Mouse (Mus musculus): Measurements from ENCODE around the gene Nrxn3. TPM values are rescaled to one million over a fixed set of nuclear protein-coding genes. Genes with fewer than 3 reads are reported as not detected.

The Nrxn3 gene
- polyA plus RNA-seq, 1 experiment = not detected

- H3K4me1 ChIP-seq (ENCODE audit: control insufficient read depth, insufficient read depth, insufficient read length, low read length) = no peaks in the 10 kb centered on the region
- H3K27ac ChIP-seq (replicated peaks; ENCODE audit: low read depth, low read length) = no peak overlapping the region
- no peak overlapping the region for H3K4me3 ChIP-seq (ENCODE audit: insufficient read depth, low read depth, low read length)
Measured at GRCm38 (mm10) chr12:89842861-89843260, 1120.2 kb downstream of the Nrxn3 start.

DNA sequence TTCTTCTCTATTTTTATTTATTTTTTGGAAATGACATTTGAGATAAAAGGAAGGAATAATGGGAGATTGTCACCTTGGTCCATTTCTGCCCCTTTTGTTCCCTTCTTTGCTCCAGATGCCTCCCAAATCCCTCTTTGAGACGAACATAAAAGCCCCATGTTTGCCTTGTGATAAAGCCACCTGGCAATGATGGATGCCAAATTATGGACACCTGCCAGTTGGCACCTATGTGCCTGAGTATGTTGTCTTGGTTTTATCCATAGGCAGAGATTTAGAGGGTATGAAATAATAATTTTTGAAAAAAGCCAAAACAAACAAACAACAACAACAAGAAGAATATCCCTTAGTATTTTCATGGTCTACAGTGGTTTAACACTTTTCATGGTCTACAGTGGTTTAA is 1125.4 kb downstream of the Nrxn3 start:
- H3K27ac ChIP-seq (replicated peaks; ENCODE audit: low read depth, low read length) = no peak overlapping the region
- H3K4me3 ChIP-seq (ENCODE audit: insufficient read depth, low read depth, low read length) = no peak overlapping the region
- H3K4me1 ChIP-seq (ENCODE audit: control insufficient read depth, insufficient read depth, insufficient read length, low read length) = no peaks in the 10 kb centered on the region

DNA sequence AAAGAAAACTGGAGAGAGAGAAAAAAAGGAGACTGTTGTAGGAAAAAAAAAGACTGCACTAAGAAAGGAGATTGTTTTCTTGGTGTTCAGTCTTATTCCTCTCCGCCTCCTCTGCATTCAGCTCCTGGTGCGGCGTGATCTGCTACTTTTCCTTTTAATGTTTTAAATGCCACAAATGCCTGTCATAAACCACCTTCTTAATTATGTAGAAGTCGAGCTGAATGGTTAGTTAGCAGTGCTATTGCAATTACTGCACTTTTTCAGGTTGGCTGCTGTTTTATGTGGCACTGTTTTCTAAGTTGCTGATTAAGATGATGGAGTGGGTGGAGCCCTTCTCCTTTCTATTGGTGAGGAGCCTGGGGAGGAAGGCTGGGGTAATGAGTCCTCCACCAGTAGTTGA is 1131.7 kb downstream of the Nrxn3 start:
- Histone ChIP-seq H3K27ac (replicated peaks; ENCODE audit: low read depth, low read length) (no peak overlapping the region), H3K4me3 (ENCODE audit: insufficient read depth, low read depth, low read length) (no peak overlapping the region), H3K4me1 (ENCODE audit: control insufficient read depth, insufficient read depth, insufficient read length, low read length) (no peaks in the 10 kb centered on the region)

DNA sequence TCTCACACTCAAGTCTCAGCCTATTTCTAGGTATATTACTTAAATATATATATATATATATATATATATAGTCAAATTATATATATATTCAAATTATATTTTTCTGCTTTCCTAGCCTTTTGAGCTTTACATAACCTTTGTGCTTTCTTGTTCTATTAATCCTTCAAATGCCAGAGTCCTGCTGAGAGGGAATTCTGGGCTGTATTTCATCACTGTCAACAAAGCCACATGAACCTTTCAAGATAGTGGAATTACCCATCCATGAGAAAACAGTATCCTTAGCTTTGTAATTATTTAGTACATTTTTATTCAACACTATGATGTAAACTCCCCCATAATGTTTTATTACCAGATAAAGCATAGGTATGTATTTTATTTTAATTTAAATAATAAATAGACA is 1144.4 kb downstream of the Nrxn3 start:
- Histone ChIP-seq H3K4me1 (ENCODE audit: control insufficient read depth, insufficient read depth, insufficient read length, low read length) (no peaks in the 10 kb centered on the region), H3K4me3 (ENCODE audit: insufficient read depth, low read depth, low read length) (no peak overlapping the region), H3K27ac (replicated peaks; ENCODE audit: low read depth, low read length) (no peak overlapping the region)

DNA sequence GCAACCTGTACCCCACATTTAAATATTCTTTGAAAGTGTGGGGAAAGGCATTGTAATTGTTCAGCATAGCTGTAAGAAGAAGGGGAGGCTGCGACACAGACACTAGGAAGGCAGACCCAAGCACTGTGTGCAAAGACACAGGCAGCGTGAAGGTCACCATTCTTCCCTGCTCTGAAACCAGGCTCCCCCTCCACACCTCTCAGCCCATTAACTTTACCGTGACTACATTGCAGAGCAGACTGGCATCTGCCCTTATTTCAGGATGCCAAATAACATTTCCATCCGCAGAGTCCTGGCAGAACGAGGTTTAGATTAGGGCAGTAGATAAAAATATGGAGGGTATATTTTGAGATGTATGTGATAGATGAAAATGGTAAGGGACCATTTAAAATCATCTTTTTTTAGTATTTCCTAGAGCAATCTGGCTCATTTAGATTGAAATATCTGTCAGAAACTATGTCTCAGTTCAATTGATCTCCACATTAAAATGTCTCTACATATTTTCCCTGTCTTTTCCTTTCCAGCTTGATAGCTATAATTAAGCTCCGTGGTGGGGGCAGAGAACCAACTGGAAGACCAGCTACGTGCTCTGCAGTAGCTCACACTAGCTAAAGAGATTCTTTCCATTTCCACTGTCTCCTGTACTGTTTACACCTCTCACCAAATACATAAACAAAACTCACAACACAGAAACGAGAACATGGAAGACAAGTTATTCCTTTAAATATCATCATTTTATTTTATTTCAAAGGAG is 1160.1 kb downstream of the Nrxn3 start:
- H3K4me1 ChIP-seq (ENCODE audit: control insufficient read depth, insufficient read depth, insufficient read length, low read length) = no peaks in the 10 kb centered on the region
- no peak overlapping the region for H3K4me3 ChIP-seq (ENCODE audit: insufficient read depth, low read depth, low read length)
- no peak overlapping the region for H3K27ac ChIP-seq (replicated peaks; ENCODE audit: low read depth, low read length)

GRCm38 (mm10) chr12:89884576-89884975 is 1161.9 kb downstream of the Nrxn3 start:
- Histone ChIP-seq H3K27ac (replicated peaks; ENCODE audit: low read depth, low read length) (no peak overlapping the region), H3K4me3 (ENCODE audit: insufficient read depth, low read depth, low read length) (no peak overlapping the region), H3K4me1 (ENCODE audit: control insufficient read depth, insufficient read depth, insufficient read length, low read length) (no peaks in the 10 kb centered on the region)

DNA sequence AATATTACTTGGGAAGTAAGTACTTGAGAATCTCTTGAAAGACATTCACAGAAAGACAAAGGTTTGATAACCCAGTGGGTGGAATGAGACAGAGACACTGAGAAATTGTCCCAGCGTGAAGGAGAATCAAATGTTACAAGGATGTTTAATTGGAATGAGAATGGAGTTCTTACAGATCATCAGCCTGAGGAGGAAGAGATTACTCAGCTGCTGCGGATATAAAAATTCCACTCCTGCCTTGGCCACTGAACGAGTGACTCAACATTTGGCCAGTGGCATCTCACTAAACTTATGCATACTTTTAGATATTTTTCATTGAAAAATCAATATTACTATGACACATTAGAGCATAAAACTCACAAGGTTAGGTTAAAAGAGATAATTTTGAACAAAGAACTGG is 1166.0 kb downstream of the Nrxn3 start:
- Histone ChIP-seq H3K4me1 (ENCODE audit: control insufficient read depth, insufficient read depth, insufficient read length, low read length) (no peaks in the 10 kb centered on the region), H3K27ac (replicated peaks; ENCODE audit: low read depth, low read length) (no peak overlapping the region), H3K4me3 (ENCODE audit: insufficient read depth, low read depth, low read length) (no peak overlapping the region)

DNA sequence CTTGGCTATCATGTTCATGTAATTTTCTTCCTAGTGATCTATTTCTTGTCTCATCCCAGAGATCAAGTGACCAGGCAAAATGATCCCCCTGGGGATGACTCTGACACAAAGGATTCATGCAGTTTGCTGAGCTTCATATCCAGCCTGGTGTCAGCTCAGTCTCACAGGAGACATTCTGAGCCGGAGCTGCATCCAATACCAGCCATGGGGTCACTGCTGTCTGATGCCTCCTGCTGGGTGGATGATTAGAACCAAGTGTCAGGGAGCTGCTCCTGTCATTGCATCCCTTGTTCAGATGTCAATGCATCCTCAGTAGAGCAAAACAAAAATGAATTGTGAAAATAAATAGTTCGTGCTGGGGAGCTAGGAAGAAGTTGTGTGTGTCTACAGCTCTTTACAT is 1174.2 kb downstream of the Nrxn3 start:
- no peaks in the 10 kb centered on the region for H3K4me1 ChIP-seq (ENCODE audit: control insufficient read depth, insufficient read depth, insufficient read length, low read length)
- H3K4me3 ChIP-seq (ENCODE audit: insufficient read depth, low read depth, low read length) = no peak overlapping the region
- H3K27ac ChIP-seq (replicated peaks; ENCODE audit: low read depth, low read length) = no peak overlapping the region

DNA sequence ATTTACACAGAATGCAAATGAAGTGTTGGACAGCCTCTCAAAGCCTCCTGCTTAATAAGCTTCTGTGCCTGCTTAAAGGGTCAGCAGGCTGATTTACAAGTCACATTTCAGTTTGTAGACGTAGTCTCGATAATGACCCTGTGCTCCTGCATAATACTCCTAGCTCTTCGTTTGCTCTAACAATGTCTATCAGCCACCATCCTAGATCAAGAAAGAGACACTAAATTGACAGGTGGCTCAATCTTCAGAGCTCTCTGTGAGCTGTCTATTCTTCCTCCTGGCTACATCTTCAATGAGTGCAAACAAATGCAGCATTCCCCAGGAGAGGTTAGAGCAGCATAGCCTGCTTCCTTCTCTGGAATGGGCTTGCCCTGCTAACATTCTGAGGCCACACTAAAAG is 1186.9 kb downstream of the Nrxn3 start:
- no peak overlapping the region for H3K4me3 ChIP-seq (ENCODE audit: insufficient read depth, low read depth, low read length)
- no peaks in the 10 kb centered on the region for H3K4me1 ChIP-seq (ENCODE audit: control insufficient read depth, insufficient read depth, insufficient read length, low read length)
- no peak overlapping the region for H3K27ac ChIP-seq (replicated peaks; ENCODE audit: low read depth, low read length)

GRCm38 (mm10) chr12:89918138-89918829 is 1195.6 kb downstream of the Nrxn3 start:
- Histone ChIP-seq H3K27ac (replicated peaks; ENCODE audit: low read depth, low read length) (no peak overlapping the region), H3K4me1 (ENCODE audit: control insufficient read depth, insufficient read depth, insufficient read length, low read length) (no peaks in the 10 kb centered on the region), H3K4me3 (ENCODE audit: insufficient read depth, low read depth, low read length) (no peak overlapping the region)

DNA sequence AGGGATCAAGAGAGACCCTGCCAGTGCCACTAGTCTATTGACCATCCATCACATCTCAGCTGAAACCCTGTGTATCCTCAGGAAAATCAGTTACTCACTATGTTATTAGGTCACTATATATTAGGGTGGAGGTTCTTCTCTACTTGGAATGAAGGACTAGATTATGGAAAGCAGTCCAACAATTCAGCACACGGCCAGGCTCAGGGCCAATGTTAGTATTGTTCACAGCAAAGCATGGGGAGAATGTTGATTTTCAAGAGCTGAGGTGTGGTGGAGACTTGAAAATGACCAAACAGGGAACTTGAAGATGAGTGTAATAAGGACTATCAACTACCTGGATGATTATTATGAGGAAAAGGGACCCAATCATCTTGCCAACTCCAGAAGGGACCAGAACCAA is 1209.7 kb downstream of the Nrxn3 start:
- no peaks in the 10 kb centered on the region for H3K4me1 ChIP-seq (ENCODE audit: control insufficient read depth, insufficient read depth, insufficient read length, low read length)
- H3K27ac ChIP-seq (replicated peaks; ENCODE audit: low read depth, low read length) = no peak overlapping the region
- H3K4me3 ChIP-seq (ENCODE audit: insufficient read depth, low read depth, low read length) = no peak overlapping the region

DNA sequence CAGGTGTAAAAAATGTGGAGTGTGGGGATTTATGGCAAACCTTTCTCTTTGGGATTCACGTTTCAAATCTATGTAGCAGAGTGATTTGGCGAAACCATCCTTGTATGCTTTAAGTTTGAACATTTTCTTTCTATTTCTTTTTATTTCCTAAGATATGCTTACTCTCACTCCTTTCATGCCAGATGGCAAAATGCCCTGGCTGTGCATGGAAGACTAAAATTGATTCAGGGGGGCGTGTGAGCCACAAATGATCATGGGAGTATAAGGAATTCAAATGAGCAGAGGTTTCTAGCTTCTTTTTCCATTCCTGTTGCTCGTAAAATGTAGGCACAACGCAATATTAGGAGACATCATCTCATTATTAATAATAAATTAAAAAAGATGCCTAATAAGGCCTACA is 1211.0 kb downstream of the Nrxn3 start:
- Histone ChIP-seq H3K4me3 (ENCODE audit: insufficient read depth, low read depth, low read length) (no peak overlapping the region), H3K4me1 (ENCODE audit: control insufficient read depth, insufficient read depth, insufficient read length, low read length) (no peaks in the 10 kb centered on the region), H3K27ac (replicated peaks; ENCODE audit: low read depth, low read length) (no peak overlapping the region)

GRCm38 (mm10) chr12:89940746-89941145 is 1218.1 kb downstream of the Nrxn3 start:
- no peak overlapping the region for H3K27ac ChIP-seq (replicated peaks; ENCODE audit: low read depth, low read length)
- H3K4me3 ChIP-seq (ENCODE audit: insufficient read depth, low read depth, low read length) = no peak overlapping the region
- H3K4me1 ChIP-seq (ENCODE audit: control insufficient read depth, insufficient read depth, insufficient read length, low read length) = no peaks in the 10 kb centered on the region

DNA sequence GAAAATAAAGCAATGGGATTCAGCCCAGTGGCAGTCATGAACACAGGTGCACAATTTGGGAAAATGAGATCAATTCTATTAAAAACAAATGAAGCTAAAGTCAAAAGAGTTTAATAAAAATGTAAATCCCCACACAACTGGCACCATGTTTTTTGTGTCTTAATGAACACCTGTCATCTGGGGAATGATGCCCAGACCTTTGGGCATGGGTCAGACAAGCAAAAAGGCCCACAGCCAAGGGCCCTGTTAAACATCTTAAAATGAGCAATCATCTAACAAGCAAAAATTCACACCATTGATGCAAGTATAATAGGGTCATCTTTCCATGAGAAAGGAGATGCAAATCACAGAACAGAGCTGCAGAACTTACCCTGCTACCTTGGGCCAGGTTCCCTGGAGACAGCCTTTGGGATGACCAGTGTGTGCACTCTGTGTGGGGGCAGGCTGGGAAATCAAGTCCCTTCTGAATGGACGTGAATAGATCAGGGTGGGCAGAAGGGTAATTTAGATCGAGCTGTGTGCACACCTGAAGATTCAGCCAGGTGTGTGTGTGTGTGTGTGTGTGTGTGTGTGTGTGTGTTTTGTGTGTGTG is 1223.3 kb downstream of the Nrxn3 start:
- H3K4me1 ChIP-seq (ENCODE audit: control insufficient read depth, insufficient read depth, insufficient read length, low read length) = no peaks in the 10 kb centered on the region
- no peak overlapping the region for H3K4me3 ChIP-seq (ENCODE audit: insufficient read depth, low read depth, low read length)
- no peak overlapping the region for H3K27ac ChIP-seq (replicated peaks; ENCODE audit: low read depth, low read length)

DNA sequence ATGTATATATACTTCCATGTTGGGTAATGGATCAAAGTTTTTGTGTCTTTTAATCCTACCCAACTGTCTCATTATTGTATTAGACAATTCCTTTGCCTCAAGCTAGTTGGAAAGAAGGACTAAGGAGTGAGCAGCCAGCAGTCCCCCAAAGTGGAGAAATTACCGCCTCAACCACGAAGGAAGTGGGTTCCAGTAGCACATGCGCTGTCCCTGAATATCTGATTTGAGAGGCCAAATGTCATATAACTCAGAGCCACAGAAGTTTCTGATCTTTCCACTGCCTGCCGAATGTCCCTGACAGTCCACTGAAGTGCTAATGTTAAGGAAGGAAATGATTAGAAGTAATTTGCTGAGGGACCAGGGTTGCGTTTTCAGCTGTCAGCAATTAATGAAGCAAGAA is 1223.8 kb downstream of the Nrxn3 start:
- Histone ChIP-seq H3K4me3 (ENCODE audit: insufficient read depth, low read depth, low read length) (no peak overlapping the region), H3K4me1 (ENCODE audit: control insufficient read depth, insufficient read depth, insufficient read length, low read length) (no peaks in the 10 kb centered on the region), H3K27ac (replicated peaks; ENCODE audit: low read depth, low read length) (no peak overlapping the region)

- Histone ChIP-seq H3K27ac (replicated peaks; ENCODE audit: low read depth, low read length) (no peak overlapping the region), H3K4me3 (ENCODE audit: insufficient read depth, low read depth, low read length) (no peak overlapping the region), H3K4me1 (ENCODE audit: control insufficient read depth, insufficient read depth, insufficient read length, low read length) (no peaks in the 10 kb centered on the region)
Measured at GRCm38 (mm10) chr12:89953237-89953636, 1230.6 kb downstream of the Nrxn3 start.
